Mouse (Mus musculus): ENCODE measurements around the gene Olfr1432.
"Not testable (repeated sequence)": the region's sequence is repeated elsewhere in the genome, so short reads cannot be mapped to it uniquely, and the experiment has no call there.

Olfr1432 gene

DNA sequence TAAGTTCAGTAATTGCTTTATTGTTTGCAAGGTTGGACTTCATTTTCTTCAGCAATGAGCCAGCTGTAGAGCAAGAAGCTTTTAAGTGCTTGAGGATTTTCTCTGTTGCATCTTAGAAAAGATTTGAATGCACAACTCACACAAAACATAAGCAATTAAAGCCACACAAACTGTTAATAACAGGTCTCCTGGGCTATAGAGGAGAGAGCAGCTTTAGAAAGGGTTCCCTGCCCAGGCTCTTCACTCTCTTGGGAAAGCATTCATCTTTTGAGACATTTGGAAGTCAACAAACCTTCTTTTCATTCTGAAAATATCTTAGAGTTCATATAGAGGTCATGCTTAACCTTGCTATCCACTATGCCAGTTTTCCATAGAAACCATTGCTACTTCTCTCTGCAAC lies at the start of gene Olfr1432:
Olfr1432 (minus strand) TSS at position 101 of the 400 bp plus-strand sequence.
- not testable (repeated sequence) for DNase-seq (ENCODE audit: low read depth)

DNA sequence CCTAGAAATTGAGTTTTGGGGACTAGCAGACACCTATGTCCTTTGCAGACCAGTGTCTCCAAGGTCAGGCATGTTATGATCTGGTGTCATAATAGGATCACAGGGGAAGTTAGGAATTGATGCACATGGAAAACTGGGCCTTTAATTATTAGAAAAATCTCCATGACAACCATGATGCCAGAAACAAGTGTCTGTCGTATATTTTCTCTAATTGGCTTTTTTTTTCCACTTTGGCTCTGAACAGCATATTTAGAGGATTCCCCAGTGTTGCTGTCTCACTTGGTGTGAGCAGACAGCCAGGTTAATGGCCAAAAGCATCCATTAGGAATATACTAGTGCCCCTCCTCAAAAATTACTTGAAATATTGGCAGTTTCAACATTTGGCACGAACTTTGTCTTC lies 47.2 kb upstream of the Olfr1432 start, which contains the start of gene Olfr1434:
Olfr1434 (plus strand) TSS at position 301 of the 400 bp plus-strand sequence.
- DNase-seq (ENCODE audit: low read depth): no peak

DNA sequence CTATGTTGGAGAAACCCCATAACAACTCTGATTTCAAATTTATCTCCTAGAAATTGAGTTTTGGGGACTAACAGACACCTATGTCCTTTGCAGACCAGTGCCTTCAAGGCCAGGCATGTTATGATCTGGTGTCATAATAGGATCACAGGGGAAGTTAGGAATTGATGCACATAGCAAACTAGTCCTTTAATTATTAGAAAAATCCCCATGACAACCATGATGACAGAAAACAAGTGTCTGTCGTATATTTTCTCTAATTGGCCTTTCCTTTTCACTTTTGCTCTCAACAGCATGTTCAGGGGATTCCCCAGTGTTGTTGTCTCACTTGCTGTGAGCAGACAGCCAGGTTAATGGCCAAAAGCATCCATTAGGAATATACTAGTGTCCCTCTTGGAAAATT lies 28.3 kb upstream of the Olfr1432 start, which contains the start of gene Olfr235:
Olfr235 (plus strand) TSS at position 301 of the 400 bp plus-strand sequence.
- DNase-seq (ENCODE audit: low read depth): no peak

GRCm38 (mm10) chr19:12241559-12241958 lies 9.2 kb upstream of the Olfr1432 start, which contains the start of gene Olfr262:
TSS of gene Olfr262 (minus strand) at chr19:12241659.
- DNase-seq (ENCODE audit: low read depth): no peak

DNA sequence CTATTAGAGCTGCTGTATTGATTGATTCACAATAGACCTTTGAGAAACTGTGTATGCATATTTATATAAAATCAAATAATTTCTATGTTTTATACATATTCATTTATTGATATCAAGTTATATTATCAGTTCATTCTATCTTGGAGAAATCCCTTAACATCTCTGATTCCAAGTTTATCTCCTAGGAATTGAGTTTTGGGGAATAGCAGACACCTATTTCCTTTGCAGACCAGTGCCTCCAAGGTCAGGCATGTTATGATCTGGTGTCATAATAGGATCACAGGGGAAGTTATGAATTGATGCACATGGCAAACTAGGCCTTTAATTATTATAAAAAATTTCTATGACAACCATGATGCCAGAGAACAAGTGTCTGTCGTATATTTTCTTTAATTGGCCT lies 32.1 kb downstream of the Olfr1432 start, which contains the start of gene Olfr1431:
Olfr1431 (plus strand) TSS at position 301 of the 400 bp plus-strand sequence.
- DNase-seq (ENCODE audit: low read depth): no peak

- not testable (repeated sequence) for DNase-seq (ENCODE audit: low read depth)
Observed at GRCm38 (mm10) chr19:12199076-12199475, 33.3 kb downstream of the Olfr1432 start.
